Mouse (Mus musculus): ENCODE data around the gene Stmn1. TPM values are rescaled to one million over a fixed set of nuclear protein-coding genes. Genes with fewer than 3 reads are reported as not detected.
A peak's percentile ranks its signal among the peaks of the same experiment; 100 is the strongest.
"Not testable (repeated sequence)": the region's sequence is repeated elsewhere in the genome, so short reads cannot be mapped to it uniquely, and the experiment has no call there.

Gene Stmn1
- polyA plus RNA-seq, 1 experiment from 2014 or later = 1,415 TPM

DNA sequence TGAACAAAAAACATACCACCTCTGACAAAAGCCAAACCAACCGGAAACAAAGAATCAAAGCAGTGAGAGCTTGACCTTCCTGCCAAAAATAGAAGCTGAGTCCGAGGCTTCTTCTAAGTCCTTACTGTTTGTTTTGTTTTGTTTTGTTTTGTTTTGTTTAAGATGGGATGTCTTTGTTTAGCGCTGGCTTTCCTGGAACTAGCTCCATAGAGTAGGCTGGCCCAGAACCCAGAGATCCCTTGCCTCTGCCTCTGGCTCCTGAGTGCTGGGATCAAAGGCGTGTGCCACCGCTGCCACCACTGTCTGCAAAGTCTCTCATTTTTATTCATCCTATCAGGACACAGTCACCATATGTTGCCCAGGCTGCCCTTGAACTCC is 27.4 kb downstream of the Stmn1 start:
- Histone ChIP-seq H3K9me3 (no peaks in the 10 kb centered on the region), H3K9ac (no peak overlapping the region), H3K4me1 (replicated peaks) (peaks cover 30% of the 10 kb centered on the region), H3K27me3 (replicated peaks) (no peaks in the 10 kb centered on the region), H3K4me2 (replicated peaks) (no peak overlapping the region), H3K27ac (no peak overlapping the region), H3K36me3 (no peaks in the 10 kb centered on the region), H3K4me3 (replicated peaks) (no peak overlapping the region)
- 69% methylated on average over 5 of the region's 5 CpGs for WGBS
- no peak for ATAC-seq

- no peaks in the 10 kb centered on the region for H3K9me3 ChIP-seq
- H3K27ac ChIP-seq = peak within 1 kb of the TSS; percentile 73
- peak; percentile 72 for ATAC-seq
- peak within 1 kb of the TSS; percentile 56 for H3K4me3 ChIP-seq (replicated peaks)
- H3K9ac ChIP-seq = peak within 1 kb of the TSS; percentile 62
- H3K36me3 ChIP-seq = no peaks in the 10 kb centered on the region
- peak within 1 kb of the TSS; percentile 99 for H3K4me2 ChIP-seq (replicated peaks)
- no peaks in the 10 kb centered on the region for H3K27me3 ChIP-seq (replicated peaks)
- WGBS = 4% methylated on average over 35 of the region's 35 CpGs
- peaks cover 30% of the 10 kb centered on the region for H3K4me1 ChIP-seq (replicated peaks)
Measured at GRCm38 (mm10) chr4:134496595-134497210, 28.6 kb downstream of the Stmn1 start, which contains the start of gene Paqr7. Gene Paqr7, plus strand, starts transcription at chr4:134496697.

DNA sequence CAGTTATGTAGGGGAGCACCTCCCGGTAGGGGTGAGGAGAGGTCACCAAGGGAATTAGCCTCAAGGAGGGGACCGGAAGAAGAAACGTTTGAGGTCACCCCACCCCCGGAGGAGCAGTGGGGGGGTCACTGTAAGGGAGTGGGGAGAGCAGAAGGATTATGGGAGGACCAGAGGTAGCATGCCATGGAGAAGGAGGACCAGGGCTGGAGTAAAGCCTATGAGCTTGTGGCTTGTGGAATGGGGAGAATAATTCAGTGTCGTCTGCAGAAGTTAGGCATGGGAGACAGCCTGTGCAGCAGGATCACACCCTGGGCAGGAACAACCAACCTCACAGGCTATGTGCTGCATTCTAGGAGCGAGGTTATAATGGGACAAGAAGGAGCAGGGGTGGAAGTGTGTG is 29.1 kb downstream of the Stmn1 start:
- no peaks in the 10 kb centered on the region for H3K9me3 ChIP-seq
- WGBS = 10% methylated on average over 6 of the region's 6 CpGs
- ATAC-seq = peak; percentile 49; the same call in 1 of the 2 replicates
- H3K36me3 ChIP-seq = no peaks in the 10 kb centered on the region
- H3K27ac ChIP-seq = peak overlapping the region; percentile 73
- peak overlapping the region; percentile 62 for H3K9ac ChIP-seq
- H3K4me2 ChIP-seq (replicated peaks) = peak overlapping the region; percentile 99
- H3K4me3 ChIP-seq (replicated peaks) = peak overlapping the region; percentile 56
- peaks cover 30% of the 10 kb centered on the region for H3K4me1 ChIP-seq (replicated peaks)
- no peaks in the 10 kb centered on the region for H3K27me3 ChIP-seq (replicated peaks)

- 77% methylated on average over 12 of the region's 12 CpGs for WGBS
- no peak for ATAC-seq
- Histone ChIP-seq H3K4me2 (replicated peaks) (peak overlapping the region; percentile 99), H3K27ac (no peak overlapping the region), H3K36me3 (no peaks in the 10 kb centered on the region), H3K4me1 (replicated peaks) (peaks cover 30% of the 10 kb centered on the region), H3K4me3 (replicated peaks) (no peak overlapping the region), H3K9me3 (no peaks in the 10 kb centered on the region), H3K9ac (no peak overlapping the region), H3K27me3 (replicated peaks) (no peaks in the 10 kb centered on the region)
Measured at GRCm38 (mm10) chr4:134497986-134498731, 30.0 kb downstream of the Stmn1 start.

DNA sequence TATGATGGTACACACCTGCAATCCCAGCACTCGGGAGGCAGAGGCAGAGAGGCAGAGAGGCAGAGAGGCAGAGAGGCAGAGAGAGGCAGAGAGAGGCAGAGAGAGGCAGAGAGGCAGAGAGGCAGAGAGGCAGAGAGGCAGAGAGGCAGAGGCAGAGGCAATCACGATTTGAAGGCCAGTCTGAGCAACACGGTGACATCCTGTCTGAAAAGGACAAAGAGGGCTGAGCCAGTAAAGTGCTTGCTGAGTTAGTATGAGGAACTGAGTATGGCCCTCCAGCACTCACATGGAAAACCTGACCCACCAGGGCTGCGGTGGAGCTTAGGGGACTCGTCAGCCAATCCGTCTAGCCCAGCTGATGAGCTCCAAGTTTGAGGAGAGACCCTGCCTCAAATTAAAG is 30.9 kb downstream of the Stmn1 start:
- not testable (repeated sequence) for H3K4me3 ChIP-seq (replicated peaks); H3K27ac ChIP-seq; H3K9me3 ChIP-seq; ATAC-seq; H3K27me3 ChIP-seq (replicated peaks); H3K36me3 ChIP-seq; H3K9ac ChIP-seq; H3K4me2 ChIP-seq (replicated peaks)
- peaks cover 30% of the 10 kb centered on the region for H3K4me1 ChIP-seq (replicated peaks)
- 86% methylated on average over 6 of the region's 6 CpGs for WGBS

DNA sequence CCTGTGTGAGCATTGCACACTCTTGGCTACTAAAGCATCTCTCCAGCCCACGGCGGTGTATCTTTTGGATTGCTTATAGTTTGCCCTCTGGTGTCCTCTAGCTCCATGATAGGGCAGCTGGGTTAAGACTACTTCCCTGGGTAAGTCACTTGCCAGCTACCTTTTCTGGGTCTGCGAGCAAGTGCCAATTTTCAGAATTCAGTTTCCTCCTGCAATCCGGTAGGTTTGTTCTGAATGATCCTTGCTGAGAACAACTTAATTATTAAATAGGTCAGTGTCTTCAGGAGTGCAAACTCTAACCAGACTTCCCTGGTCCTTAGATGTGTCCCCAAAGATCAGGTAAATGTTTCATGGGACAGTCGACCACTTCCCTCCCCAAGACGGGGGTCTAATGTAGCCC is 33.0 kb downstream of the Stmn1 start:
- no peak for ATAC-seq
- peaks cover 16% of the 10 kb centered on the region for H3K4me1 ChIP-seq (replicated peaks)
- 92% methylated on average over 6 of the region's 6 CpGs for WGBS
- H3K9ac ChIP-seq = no peak overlapping the region
- H3K4me3 ChIP-seq (replicated peaks) = no peak overlapping the region
- no peak overlapping the region for H3K4me2 ChIP-seq (replicated peaks)
- no peaks in the 10 kb centered on the region for H3K9me3 ChIP-seq
- no peaks in the 10 kb centered on the region for H3K36me3 ChIP-seq
- H3K27ac ChIP-seq = no peak overlapping the region
- no peaks in the 10 kb centered on the region for H3K27me3 ChIP-seq (replicated peaks)

- no peak overlapping the region for H3K4me3 ChIP-seq (replicated peaks)
- WGBS = 77% methylated on average over 4 of the region's 4 CpGs
- H3K36me3 ChIP-seq = no peaks in the 10 kb centered on the region
- ATAC-seq = peak; percentile 38; the same call in 1 of the 2 replicates
- no peak overlapping the region for H3K27ac ChIP-seq
- H3K27me3 ChIP-seq (replicated peaks) = no peaks in the 10 kb centered on the region
- H3K4me2 ChIP-seq (replicated peaks) = no peak overlapping the region
- H3K9ac ChIP-seq = no peak overlapping the region
- H3K4me1 ChIP-seq (replicated peaks) = no peaks in the 10 kb centered on the region
- no peaks in the 10 kb centered on the region for H3K9me3 ChIP-seq
Measured at GRCm38 (mm10) chr4:134503686-134504357, 35.7 kb downstream of the Stmn1 start.

DNA sequence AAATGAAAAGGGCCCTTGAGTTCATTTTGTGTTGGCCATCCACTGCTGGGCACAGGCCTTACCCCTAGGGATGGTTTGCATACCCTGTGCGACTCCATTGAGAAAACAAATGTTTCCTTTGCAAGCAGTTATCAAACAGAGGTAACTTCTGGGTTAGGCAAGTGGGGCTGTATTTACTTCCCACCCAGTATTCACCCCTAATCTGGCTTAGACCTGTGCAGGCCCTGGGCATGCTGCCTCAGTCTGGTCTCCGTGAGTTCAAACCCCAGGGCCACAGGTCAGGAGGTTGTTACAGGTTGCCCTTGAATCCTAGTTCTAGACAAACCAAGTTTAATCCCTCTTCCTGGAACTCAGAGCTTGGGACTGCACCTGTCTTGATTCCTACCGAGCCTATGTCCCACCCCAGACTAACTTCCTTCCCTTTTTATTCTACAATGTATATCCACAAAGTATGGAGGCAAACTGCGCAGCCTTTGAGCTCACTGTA is 37.2 kb downstream of the Stmn1 start:
- no peak for ATAC-seq
- WGBS = 86% methylated on average over 4 of the region's 4 CpGs
- Histone ChIP-seq H3K4me1 (replicated peaks) (no peaks in the 10 kb centered on the region), H3K27me3 (replicated peaks) (no peaks in the 10 kb centered on the region), H3K4me2 (replicated peaks) (no peak overlapping the region), H3K9ac (no peak overlapping the region), H3K9me3 (no peaks in the 10 kb centered on the region), H3K36me3 (no peaks in the 10 kb centered on the region), H3K27ac (no peak overlapping the region), H3K4me3 (replicated peaks) (no peak overlapping the region)

DNA sequence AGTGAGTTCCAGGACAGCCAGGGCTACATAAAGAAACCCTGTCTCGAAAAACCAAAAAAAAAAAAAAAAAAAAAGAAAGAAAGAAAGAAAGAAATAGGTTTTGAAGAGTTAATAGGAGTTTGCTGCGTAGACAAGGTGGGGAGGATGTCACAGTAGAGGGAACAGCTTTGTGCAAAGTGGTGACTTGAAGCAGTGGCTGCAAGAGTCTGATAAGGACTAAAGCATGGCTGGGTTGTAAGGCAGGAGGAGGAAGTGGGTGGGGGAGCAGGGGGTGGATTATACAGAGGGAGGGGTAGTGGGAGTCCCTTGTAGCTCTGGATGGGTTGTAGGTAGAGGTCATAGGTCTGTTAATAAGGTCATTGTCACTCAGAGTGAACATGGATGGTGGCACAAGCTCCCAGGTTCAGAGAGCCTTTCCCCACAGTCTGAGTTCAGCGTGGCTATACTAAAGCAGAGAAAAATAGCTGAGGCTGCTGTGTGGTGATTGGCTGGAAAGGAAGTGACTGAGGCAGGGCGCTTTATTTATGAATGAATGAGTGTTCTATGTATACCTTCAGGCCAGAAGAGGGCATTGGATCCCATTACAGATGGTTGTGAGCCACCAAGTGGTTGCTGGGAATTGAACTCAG is 38.0 kb downstream of the Stmn1 start:
- Histone ChIP-seq H3K4me3 (replicated peaks) (no peak overlapping the region), H3K9me3 (no peaks in the 10 kb centered on the region), H3K9ac (no peak overlapping the region), H3K27me3 (replicated peaks) (no peaks in the 10 kb centered on the region), H3K27ac (no peak overlapping the region), H3K4me2 (replicated peaks) (no peak overlapping the region), H3K4me1 (replicated peaks) (peaks cover under 1% of the 10 kb centered on the region; the same call in 1 of the 2 replicates), H3K36me3 (no peaks in the 10 kb centered on the region)
- WGBS = 87% methylated on average over 3 of the region's 4 CpGs
- no peak for ATAC-seq

DNA sequence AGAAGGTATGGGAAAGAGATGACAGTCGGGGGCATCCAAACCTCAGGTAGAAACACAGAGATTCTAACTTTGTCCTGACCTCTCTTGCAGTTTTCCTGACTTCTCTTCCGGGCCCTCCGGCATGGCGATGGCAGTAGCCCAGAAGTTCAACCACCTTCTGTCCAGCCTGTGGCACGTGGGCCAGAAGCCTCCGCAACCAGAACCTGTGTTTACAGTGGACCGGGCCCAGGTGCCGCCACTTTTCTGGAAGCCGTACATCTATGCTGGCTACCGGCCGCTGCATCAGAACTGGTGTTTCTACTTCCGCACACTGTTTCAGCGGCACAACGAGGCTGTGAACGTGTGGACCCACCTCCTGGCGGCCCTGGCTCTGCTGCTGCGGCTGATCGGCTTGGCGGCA is 38.6 kb downstream of the Stmn1 start:
- H3K36me3 ChIP-seq = no peaks in the 10 kb centered on the region
- H3K4me1 ChIP-seq (replicated peaks) = peaks cover 4% of the 10 kb centered on the region
- no peak overlapping the region for H3K4me2 ChIP-seq (replicated peaks)
- 84% methylated on average over 19 of the region's 19 CpGs for WGBS
- H3K27ac ChIP-seq = no peak overlapping the region
- no peak overlapping the region for H3K4me3 ChIP-seq (replicated peaks)
- no peak overlapping the region for H3K9ac ChIP-seq
- H3K27me3 ChIP-seq (replicated peaks) = no peaks in the 10 kb centered on the region
- no peak for ATAC-seq
- no peaks in the 10 kb centered on the region for H3K9me3 ChIP-seq

- Histone ChIP-seq H3K4me1 (replicated peaks) (peaks cover 17% of the 10 kb centered on the region), H3K36me3 (no peaks in the 10 kb centered on the region), H3K27ac (no peak overlapping the region), H3K9ac (no peak overlapping the region), H3K4me3 (replicated peaks) (no peak overlapping the region), H3K9me3 (no peaks in the 10 kb centered on the region), H3K4me2 (replicated peaks) (no peak overlapping the region), H3K27me3 (replicated peaks) (no peaks in the 10 kb centered on the region)
- WGBS = 75% methylated on average over 4 of the region's 4 CpGs
- peak; percentile 6 for ATAC-seq
Measured at GRCm38 (mm10) chr4:134510396-134510795, 42.3 kb downstream of the Stmn1 start.

- peak within 1 kb of the TSS; percentile 85 for H3K4me2 ChIP-seq (replicated peaks)
- under 1% methylated on average over 42 of the region's 42 CpGs for WGBS
- H3K4me3 ChIP-seq (replicated peaks) = peak within 1 kb of the TSS; percentile 60
- H3K36me3 ChIP-seq = no peaks in the 10 kb centered on the region
- no peaks in the 10 kb centered on the region for H3K9me3 ChIP-seq
- peak within 1 kb of the TSS; percentile 65 for H3K9ac ChIP-seq
- peak; percentile 97 for ATAC-seq
- no peaks in the 10 kb centered on the region for H3K27me3 ChIP-seq (replicated peaks)
- peaks cover 17% of the 10 kb centered on the region for H3K4me1 ChIP-seq (replicated peaks)
- peak within 1 kb of the TSS; percentile 76 for H3K27ac ChIP-seq
Measured at GRCm38 (mm10) chr4:134510845-134511411, 42.8 kb downstream of the Stmn1 start, which contains the start of gene Aunip. Gene Aunip, plus strand, starts transcription at chr4:134510999.

Measured in intestine, embryonic 15.5 days (tissue).